Mouse (Mus musculus) frontal cortex, postnatal 14 days (tissue): ENCODE results near the gene Fam20a.

Source experiments
- DNase-seq, 2 experiments: peaks; one replicate each; pipeline ENCODE4 v3.0.0; 2022; ENCODE audit warnings: low spot score in 2 of 2

Fam20a gene

DNA sequence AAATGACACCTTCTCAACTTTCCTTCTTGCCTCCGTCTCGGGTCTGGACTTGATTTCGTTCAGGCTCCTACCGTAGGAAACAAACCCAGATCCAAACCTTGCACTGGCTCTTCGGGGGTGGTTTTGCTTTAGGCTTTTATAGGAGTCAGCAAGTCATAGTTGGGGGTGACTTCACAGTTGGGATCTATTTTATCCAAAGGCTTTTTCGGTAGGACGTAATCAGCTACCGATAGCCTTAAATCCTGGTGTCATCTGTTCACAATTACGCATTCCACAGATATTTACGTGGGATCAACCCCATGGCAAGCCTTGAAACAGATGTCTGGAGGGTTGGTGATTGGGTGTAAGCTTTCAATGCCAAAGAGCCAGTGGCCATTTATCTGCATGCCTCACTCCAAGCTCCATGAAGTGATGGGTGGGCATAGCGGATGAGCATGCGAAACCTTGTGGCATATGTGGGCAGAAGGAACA is 6.7 kb downstream of the Fam20a start:
- DNase-seq = no peak

DNA sequence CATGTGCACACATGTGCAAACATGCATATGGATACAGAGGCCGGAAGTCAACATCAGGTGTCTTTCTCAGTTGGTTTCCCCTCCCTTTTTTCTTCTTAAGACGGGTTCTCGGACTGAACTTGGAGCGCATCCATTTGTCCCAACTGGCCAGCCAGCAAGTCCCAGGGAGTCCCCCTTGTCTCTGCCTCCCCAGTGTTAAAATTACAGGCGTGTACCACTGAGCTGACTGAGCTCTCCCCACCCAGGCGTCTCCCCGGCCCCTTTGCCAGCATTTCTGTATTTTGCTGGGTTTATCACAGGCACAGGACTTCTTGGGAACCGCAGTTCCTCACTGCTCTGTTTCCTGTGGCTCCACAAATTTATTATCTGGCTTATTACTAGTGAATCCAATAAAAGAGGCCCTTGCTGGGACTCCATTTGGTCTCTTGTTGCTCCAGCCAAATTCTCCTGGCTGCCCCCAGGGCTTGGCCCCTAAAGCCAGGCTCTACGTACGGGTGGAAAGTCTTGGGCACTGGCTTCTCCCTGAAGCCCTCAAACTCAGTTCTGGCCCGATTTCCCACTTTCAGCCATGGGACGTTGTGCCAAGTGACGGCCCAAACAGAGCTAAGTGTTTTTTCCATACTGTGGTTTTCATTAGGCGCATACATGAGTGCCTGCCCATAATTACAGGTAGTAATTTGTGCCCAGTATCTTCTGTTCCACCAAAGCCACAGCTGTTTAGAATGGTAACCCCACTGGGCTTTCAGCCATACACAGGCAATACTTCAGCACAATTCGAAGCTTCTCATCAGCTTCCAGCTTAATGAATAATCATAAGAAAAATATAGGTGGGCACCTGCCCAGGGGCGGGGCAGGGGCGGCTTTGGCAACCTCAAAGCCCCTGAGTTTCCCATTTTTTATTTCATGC is 7.5 kb downstream of the Fam20a start:
- DNase-seq = no peak

DNA sequence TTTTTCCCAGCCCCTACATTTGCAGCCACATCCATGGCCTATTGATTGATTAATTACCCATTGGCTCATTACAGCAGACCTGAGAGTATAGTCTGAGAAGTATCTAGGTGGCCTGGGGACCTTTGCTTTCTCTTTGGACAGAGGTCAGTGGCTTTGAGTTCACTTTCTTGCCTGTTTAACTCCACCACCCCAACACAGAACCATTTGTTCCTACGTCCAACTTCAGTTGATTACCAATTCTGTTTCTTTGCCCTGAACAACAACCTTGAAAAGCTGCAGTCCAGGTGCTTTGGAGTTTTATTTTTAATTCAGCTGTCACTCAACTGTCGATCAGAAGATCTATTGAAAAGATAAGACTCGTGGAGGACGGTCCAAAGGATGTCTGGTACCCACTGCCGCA is 12.6 kb downstream of the Fam20a start:
- DNase-seq = no peak

DNA sequence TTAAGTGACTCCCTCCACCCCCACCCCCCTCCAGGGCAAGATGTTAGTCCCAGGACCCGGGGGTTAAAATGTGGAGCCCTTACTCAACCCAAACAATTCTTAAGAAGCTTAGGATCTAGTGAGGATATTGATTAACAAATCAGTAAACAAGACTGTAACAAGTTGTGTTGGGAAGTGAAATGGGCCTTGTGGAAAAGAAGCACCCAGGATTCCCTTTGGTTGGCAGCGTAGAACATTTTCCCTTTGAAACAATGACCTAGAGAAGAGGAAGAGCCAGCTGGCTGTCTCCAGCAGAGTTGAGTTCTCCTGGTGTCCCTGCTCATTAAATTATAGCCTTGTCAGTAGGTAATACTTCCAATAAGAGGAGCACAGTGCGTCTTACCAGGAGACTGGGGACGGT is 13.3 kb downstream of the Fam20a start:
- no peak for DNase-seq

DNA sequence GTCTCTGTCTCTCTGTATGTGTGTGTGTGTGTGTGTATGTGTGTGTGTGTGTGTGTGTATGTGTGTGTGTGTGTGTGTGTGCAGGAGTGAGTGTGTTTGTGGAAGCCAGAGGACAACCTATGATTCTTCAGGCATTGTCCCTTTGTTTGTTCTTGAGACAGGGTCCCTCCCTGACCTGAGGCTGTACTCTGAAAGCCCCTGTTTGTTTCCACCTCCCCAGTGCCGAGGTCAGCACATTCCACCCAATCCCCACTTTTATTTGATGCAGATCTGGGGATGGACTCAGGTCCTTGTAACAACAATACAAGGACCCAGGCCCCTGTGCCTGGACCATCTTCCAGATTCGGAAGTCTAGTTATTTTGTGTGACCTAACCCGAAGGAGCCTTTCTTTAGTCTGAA is 14.6 kb downstream of the Fam20a start:
- DNase-seq = no peak

DNA sequence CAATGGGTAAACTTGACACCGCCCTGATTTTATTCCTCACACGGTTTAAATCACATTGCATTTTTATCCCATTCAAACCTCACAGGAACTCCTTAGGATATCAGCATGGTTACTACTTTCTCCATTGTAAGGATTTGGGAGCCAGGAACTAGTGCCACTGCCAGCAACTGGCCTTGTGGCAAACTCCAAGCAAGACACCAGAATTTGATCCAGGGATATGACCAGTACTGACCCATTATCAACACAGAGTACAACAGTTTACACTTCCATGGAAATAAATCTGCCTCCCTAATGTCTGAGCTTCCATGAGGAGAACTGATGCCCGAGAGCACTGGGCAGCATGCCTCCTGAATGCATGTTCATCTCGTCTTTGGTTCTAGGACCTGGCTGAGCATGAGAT is 15.5 kb downstream of the Fam20a start:
- DNase-seq = no peak

DNA sequence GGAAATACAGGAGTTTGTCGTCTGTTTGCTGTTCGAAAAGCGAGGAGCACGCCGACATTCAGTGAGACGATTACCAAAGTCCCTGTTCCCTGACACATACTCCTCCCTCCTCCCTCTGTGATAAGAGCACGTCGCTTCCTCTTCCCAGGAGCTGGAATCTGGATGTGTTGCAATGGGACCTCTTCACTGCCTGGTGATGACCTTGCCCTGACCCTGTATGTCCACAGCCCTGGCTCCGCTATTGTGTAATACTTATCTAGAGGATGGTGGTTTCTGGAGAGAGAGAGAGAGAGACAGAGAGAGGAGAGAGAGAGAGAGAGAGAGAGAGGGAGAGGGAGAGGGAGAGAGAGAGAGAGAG is 16.0 kb downstream of the Fam20a start:
- DNase-seq = no peak

DNA sequence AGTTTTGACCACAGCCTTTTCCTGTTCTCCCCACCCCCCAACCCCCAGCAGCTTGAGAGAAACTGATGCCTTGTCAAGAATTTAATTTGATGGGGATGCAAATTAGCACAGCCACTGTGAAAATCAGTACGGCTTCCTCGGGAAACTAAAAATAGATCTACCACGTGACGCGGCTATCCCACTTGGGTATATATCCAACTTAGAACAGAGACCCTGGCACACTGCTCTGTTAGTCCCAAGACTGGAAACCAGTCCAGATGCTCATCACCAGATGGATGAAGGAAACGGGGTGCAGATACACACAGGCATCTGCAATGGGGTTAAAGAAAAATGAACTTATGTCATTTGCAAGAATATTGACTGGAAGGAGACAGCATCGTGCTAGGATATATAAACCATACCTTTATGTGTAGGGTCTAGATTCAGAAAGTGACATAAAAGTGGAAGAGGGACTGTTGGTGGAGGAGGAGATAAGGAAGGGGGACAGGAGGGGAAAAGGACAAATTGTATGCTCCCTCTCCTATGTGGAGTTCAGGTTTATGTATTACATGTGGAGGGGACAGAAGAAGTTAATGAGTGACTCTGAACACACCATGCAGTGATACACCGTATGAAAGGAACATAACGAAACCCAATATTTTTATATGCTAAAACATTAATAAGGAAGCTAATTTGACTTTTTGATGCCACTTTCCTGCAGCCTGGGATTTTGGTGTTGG is 16.6 kb downstream of the Fam20a start:
- no peak for DNase-seq

DNA sequence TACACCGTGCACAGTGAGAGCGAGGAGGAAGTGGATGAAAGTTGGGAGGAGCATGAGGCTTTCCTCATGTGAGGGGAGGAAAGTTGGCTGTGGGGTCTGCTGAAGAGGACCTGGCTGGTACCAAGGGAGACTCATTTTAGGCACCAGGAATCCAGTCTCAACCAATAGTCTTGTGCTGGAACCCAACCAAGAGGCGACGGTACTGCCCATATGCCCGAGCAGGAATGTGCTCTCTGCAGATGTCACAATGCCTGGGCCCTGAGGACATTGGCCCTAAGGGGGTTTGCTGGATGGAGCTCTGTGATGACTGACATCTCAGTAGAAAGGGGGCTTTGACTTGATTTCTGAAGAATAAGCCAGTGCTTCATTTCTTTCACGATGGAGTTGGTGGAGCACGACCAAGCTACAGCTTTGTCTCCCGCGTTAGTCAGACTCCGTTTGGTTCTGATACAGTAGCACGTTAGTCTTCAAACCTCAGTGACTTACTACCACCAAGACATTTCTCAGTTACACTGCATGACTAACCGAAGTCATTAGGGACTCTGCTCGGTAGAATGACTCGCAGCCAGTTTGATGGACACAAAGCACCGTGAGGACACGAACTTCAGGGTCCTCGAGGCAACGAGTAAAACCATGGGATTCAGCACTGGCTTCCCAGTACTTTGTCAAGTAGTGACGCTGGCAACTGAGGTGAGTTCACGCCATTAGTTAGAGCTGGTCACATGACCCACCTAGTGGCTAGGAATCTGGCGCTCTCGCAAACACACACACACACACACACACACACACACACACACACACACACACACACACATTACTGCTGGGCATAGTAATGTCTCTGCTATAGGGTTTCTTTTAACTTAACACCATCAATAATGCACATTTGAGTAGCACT is 17.5 kb downstream of the Fam20a start:
- DNase-seq = no peak

DNA sequence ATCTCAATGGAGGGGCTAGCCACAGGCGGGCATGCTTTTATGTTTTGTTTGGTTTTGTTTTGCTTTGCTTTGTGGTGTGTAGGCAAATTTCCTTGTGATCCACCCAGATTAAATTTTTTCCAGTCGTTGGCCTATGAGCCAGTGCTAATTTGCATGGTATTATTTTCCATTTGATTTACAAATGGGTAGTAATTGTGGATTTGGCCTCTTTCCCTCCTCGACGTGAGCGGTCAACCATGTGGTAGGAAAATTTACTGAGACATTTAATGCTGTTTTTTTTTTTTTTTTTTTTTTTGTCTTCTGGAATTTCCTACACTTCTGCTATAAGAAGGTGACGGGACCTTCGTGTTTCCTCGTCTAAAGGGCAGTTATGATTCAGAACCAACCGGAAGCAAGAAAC is 18.2 kb downstream of the Fam20a start:
- no peak for DNase-seq

DNA sequence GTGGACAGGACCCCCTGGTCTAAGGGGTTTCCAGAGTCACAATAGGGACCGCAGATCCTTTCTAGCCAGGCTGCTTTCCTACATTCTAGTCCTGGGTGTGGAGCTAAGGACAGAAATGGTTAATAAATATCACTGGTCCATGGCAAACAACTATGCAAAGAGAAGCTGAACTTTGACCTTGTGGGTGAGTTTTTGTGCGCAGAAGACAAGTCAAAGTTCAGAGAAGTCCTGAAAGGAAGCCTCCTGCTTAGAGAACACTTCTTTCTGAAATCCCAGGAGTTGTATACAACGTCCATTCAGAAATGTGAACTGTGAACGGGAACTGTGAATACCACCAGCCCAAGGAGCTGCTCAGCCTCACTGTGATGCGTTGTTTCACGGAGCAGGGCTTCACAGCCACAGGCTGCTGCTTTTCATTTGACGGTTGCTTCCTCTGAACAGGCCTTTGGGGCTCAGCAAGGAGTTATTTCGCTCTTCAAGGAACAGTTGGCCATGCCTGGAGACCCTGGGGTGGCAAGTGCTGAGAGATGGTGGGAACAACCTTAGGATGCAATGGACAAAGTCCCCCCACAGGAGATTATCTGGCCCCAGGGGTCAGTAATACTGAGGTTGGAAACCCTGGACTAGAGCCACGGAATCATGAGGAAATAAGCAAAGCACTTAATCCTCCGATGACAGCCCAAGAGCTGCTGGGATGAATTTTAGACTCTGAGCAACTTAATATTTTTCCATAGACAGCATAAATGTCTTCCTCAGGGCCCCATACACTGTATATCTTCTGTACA is 19.9 kb downstream of the Fam20a start:
- no peak for DNase-seq

DNA sequence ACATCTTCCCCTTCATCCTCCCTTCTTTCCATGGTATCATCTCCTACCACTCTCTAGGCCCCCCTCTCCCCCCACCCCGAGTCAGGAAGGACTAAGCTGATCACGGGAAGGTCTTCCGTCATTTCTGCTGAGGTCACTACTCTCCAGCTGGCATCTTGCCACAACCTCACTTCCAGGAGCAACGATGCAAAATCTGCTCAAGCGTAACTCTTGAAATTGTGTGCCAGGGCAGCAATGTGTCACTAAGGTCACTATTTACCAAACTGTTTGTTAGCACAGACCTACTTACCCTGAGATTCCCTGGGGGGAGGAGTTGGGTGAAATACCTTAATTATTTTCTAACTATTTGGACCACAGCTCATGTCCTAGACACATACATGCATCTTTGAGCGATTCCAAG is 21.3 kb downstream of the Fam20a start:
- no peak for DNase-seq

DNA sequence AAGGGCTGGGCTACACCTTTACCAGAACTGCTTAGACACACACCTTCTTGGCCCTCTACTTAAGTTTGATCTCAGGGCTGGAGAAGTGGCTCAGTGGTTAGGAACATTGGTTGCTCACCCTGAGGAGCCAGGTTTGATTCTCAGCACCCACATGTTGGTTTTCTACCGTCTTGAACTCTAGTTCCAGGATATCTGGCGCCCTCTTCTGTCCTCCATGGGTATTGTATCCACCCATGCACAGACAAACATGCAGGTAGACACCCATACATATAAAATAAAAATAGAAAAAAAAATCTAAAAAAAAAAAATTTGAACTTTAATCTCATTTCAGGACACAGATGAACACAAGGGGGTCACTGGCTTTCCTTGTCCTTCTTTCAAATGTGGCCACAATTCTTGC is 22.3 kb downstream of the Fam20a start:
- DNase-seq = no peak

DNA sequence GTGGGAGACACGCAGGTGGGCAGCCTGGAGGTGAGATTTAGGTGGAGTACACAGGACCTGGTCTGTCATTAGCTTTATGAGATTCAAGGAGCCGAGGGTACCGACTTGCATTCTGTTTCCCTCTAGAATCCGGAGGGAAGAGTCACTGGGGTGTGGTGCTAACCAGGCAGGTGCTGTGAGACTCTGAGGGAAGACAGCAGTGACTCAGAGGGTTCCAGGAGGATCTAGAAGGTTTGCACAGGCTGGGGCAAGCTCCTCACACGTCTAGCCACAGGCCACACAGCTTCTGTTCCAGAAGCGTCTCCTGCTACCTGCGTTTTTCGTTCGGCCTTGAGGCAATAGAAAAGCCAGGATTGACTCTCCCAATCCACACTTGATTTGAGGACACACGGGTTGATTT is 23.3 kb downstream of the Fam20a start:
- no peak for DNase-seq

DNA sequence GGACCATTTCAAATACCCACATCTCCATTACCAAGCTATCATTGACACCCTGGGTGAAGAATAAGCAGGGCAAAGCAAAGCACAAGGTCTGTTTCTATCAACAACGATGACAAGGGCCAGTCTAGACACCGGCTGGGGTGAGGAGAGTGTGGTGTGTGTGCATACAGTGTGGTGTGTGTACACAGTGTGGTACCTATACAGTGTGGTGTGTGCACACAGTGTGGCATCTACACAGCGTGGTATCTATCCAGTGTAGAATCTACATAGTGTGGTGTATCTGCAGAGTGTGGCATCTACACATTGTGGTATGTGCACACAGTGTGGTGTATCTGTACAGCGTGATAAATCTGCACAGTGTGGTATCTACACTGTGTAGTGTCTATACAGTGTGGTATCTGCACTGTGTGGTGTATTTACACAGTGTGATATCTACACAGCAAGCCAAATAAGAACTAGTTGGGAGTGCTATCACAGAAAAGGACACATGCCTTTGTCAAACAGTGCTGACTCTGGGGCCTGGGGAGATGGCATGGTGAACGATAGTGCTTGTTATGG is 24.9 kb downstream of the Fam20a start:
- DNase-seq = no peak

DNA sequence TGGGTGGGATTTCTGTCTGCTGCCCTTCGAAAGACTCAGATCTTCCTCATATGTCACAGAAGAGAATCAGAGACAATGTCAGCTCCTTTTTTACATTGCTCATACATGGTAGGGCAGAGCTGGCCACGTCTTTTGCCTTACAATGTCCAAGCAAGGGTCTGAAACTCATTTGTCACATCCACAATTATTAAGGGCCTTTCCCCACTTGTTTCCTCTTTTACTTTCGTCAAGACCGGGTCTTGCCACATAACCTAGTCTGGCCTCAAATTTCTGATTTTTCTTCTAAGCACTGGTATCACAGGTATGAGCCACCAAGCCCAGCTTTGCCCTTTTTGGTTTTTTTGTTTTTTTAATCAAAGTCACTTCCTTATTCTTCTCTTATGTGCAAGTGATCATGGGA is 25.6 kb downstream of the Fam20a start:
- no peak for DNase-seq

DNA sequence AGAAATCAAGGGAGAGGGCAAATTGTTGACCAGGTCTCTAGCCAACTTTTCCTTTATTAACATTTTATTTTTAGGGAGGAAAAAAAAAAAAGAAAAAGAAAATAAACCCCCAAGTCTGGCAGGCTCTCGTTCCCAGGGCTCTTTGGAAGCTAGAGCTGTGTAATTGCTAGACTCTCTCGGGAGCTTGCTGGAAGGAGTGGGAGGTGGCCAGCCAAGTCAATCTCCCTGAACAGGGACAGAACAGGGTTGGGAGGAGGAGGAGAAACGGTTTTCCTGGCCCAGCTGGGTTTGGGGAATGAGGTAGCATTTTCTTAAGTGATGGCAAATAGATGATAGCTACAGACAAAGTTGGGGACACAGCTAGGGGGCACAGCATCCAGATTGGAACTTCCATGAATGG is 29.3 kb downstream of the Fam20a start:
- DNase-seq = no peak

DNA sequence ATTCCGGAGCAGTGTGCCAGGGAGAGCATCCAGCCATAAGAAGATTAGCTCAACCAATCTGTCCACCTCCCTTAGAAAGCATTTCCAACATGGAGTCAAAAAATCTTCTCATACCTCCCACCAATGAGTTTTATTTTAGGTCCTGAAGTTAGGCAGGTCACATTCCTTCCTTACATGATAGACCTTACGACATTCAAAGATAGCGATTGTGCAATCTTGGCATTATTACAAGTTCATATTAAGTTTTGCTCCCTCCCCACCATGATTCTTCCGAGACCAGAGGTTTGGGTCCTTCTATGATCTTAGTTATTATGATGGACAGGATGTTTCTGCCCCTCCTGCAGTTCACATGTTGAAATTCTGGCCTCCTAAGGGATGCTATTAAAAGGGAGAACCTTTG is 32.5 kb downstream of the Fam20a start:
- no peak for DNase-seq

DNA sequence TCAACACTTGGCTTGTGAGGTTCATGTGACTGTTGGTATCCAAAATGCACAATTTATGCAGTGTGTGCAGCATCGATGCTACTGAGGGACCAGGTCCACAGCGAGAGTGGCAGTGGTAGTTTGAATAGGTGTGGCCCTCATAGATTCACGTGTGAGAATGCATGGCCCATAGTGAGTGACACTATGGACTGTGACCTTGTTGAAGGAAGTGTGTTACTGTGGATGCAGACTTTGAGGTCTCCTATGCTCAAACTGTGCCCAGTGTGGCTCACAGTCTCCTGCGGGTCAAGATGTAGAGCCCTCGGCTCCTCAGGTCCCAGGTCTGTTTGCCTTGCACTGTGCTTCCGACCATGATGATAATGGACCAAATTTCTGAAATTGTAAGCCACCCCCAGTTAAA is 39.9 kb downstream of the Fam20a start:
- no peak for DNase-seq

DNA sequence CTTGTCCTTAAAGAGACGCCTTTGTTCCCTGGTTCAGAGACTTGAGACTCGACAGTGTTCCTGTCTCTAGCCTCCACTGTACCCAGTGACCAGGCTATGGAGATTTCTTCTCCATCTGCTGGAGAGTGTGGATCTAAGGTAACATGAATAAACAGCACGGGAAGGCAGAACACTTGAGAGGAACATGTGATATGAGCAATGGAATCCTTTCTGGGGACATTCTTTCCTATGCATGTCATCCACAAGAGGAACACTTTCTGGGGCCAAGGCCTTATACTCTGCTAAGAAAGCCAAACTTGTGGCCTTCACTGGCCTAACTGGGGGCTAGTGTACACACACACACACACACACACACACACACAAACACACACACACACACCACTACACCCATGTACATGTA is 40.5 kb downstream of the Fam20a start:
- no peak for DNase-seq

DNA sequence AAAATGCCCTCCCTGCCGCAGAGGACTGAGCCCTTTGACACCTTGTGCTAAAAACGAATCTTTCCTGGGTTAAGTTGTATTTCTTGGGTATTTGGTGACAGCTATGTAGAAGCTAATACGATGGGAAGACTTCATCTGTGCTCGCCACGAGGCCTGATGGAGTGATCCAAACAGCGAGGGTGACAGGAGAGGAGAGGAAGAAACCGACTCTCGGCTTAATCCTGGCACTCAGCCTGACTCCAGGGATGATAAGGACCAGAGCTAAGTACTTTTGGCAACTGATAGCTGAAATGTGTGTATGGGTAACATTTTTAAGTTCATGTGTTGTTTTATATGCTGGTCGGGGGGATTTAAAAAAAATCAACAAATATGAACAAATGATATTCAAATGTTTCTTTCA is 41.1 kb downstream of the Fam20a start:
- DNase-seq = no peak
